Mouse (Mus musculus) splenic B cell, adult 2 months (primary cell): ENCODE data around the gene Zfp648.

Experiments
- DNase-seq: peaks from one replicate; pipeline ENCODE4 v3.0.0-alpha.2; 2011; ENCODE audit warnings: low read depth, low spot score
- H3K27me3 ChIP-seq: 2 replicates; pipeline ENCODE4 v1.6.1; 2012; ENCODE audit warnings: mild to moderate bottlenecking, low read length, moderate library complexity, mixed read lengths; ENCODE audit not compliant: control insufficient read depth, poor library complexity, insufficient read depth, severe bottlenecking
- H3K36me3 ChIP-seq: 2 replicates; pipeline ENCODE4 v1.6.1; 2012; ENCODE audit warnings: mild to moderate bottlenecking, low read length, moderate library complexity, mixed read lengths; ENCODE audit not compliant: control insufficient read depth, poor library complexity, insufficient read depth, severe bottlenecking

The Zfp648 gene

GRCm38 (mm10) chr1:154189842-154190530 lies 11.0 kb upstream of the Zfp648 start:
- H3K27me3 ChIP-seq, result no peaks in the 10 kb centered on the region
- H3K36me3 ChIP-seq, result no peaks in the 10 kb centered on the region
- DNase-seq, result no peak

GRCm38 (mm10) chr1:154198896-154199295 lies 2.1 kb upstream of the Zfp648 start:
- Histone ChIP-seq H3K36me3 (no peaks in the 10 kb centered on the region), H3K27me3 (no peaks in the 10 kb centered on the region; the same call in 1 of the 2 replicates)

GRCm38 (mm10) chr1:154202580-154202979 lies 1.6 kb downstream of the Zfp648 start:
- no peaks in the 10 kb centered on the region for H3K36me3 ChIP-seq
- no peaks in the 10 kb centered on the region; the same call in 1 of the 2 replicates for H3K27me3 ChIP-seq
- no peak for DNase-seq

More at GRCm38 (mm10) chr1:154198896-154199295, 2.1 kb upstream of the Zfp648 start:
- DNase-seq, result no peak

DNA sequence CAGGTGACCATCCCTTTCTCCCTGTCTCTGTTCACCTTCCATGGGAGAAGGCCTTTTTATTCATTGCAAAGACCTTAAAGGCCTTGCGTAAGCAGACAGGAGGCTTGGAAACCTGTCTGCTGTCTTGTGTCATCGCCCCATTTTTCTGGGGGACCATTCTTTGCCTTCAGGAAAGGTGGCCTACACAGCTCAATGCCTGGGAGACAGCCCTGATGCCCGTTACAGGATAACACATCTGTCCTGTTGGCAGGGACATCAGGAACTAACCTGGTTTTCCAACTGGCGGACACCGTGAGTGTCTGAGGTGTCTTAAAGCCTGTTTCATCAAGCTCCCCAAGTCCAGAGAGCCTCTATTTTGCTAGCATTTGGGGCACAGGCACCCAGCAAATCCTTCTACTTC lies 2.4 kb downstream of the Zfp648 start:
- H3K27me3 ChIP-seq, result no peaks in the 10 kb centered on the region
- DNase-seq, result no peak
- no peaks in the 10 kb centered on the region for H3K36me3 ChIP-seq

DNA sequence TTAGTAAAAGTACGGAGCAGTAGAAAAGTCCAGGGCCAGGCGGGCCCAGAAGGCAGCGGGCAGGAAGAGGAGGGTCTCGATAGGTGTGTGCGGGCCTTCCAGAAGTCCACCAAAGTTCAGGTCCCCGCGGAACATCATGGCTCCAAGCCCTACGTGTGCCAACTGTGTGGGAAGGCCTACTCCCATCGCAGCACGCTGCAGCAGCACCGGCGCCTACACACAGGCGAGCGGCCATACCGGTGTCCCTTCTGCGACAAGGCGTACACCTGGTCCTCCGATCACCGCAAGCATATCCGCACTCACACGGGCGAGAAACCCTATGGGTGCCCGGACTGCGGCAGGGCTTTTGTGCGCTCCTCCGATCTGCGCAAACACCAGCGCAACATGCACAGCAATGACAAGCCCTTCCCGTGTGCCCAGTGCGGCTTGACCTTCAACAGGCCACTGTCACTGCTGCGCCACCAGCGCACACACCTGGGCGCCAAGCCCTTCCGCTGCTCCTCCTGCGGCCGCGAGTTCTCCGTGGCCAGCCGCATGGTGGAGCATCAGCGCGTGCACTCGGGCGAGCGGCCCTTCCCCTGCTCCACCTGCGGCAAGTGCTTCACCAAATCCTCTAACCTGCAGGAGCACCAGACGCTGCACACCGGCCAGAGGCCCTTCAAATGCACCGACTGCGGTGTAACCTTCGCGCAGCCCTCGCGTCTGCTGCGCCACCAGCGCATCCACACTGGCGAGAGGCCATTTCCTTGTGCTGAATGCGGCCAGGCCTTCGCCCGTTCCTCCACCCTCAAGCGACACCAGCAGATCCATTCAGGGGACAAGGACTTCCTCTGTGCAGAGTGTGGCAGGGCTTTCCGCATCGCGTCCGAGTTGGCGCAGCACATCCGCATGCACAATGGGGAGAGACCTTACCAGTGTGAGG lies 3.9 kb downstream of the Zfp648 start:
- no peaks in the 10 kb centered on the region for H3K36me3 ChIP-seq
- DNase-seq, result no peak
- no peaks in the 10 kb centered on the region for H3K27me3 ChIP-seq

- DNase-seq, result no peak
- no peaks in the 10 kb centered on the region for H3K27me3 ChIP-seq
Observed at GRCm38 (mm10) chr1:154219991-154220390, 19.0 kb downstream of the Zfp648 start.

GRCm38 (mm10) chr1:154220566-154220965 lies 19.6 kb downstream of the Zfp648 start:
- no peaks in the 10 kb centered on the region for H3K36me3 ChIP-seq
- no peaks in the 10 kb centered on the region for H3K27me3 ChIP-seq
- DNase-seq, result no peak

More at GRCm38 (mm10) chr1:154219991-154220390, 19.0 kb downstream of the Zfp648 start:
- H3K36me3 ChIP-seq, result no peaks in the 10 kb centered on the region

- H3K27me3 ChIP-seq, result no peaks in the 10 kb centered on the region
- H3K36me3 ChIP-seq, result no peaks in the 10 kb centered on the region
- DNase-seq, result no peak
Observed at GRCm38 (mm10) chr1:154223807-154224207, 22.8 kb downstream of the Zfp648 start.

DNA sequence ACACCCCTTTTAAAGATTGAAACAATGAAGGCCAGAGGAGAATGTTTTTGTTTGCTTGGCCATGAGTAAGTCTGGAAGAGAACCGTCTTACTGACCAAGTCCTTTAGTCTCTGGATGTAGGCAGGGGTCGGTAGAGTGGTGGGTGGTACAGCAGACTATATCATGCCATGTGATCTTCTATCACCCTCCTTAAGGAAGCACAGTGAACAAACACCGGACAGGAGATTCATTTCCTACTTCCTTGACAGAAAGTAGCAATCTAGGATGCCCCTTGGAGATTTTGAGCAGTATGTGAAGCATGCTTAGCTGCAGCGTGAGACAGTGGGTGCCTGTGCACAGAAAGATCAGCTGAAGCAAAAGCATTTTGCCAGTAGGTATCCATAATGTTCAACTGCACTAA lies 31.6 kb downstream of the Zfp648 start:
- Histone ChIP-seq H3K27me3 (no peaks in the 10 kb centered on the region), H3K36me3 (no peaks in the 10 kb centered on the region)
- DNase-seq, result no peak

- H3K27me3 ChIP-seq, result no peaks in the 10 kb centered on the region
- no peak for DNase-seq
- no peaks in the 10 kb centered on the region for H3K36me3 ChIP-seq
Observed at GRCm38 (mm10) chr1:154233033-154233432, 32.0 kb downstream of the Zfp648 start.

DNA sequence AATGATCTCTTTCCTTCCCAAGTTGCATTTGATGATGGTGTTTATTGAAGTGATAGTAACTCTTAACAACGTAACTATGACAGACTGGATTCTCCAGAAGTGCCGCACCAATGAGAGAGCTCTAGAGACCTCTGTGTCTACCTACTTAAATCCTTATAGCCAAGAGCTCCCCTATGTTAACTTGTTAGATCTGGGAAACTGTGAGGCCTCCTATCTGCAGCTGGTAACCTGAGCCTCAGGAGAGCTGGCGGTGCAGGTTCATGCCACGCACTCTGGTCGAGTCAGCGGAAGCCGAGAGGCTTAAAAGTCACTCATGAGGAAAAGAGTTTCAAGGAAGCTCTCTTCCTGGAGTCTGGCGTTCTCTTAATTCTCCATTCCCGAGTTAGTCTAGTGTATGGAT lies 33.8 kb downstream of the Zfp648 start:
- H3K27me3 ChIP-seq, result no peaks in the 10 kb centered on the region
- no peaks in the 10 kb centered on the region for H3K36me3 ChIP-seq
- no peak for DNase-seq

DNA sequence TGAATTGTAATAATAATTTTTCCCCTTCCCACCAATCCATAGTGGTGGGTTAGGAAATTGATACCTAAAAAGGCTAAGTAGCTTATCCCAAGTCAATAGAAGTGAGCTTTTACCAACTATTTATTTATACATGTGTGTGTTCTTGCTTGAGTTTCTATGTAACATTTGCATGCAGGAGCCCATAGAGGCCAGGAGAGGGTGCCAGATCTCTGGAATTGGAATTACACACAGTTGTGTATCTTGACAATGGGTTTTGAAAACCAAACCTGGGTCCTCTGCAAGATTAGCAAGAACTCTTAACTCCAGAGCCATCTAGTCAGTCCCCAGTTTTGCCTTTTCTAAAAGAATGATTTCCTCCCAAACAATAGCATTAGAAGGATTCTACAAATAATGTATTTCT lies 37.9 kb downstream of the Zfp648 start:
- DNase-seq, result peak; percentile 6

DNA sequence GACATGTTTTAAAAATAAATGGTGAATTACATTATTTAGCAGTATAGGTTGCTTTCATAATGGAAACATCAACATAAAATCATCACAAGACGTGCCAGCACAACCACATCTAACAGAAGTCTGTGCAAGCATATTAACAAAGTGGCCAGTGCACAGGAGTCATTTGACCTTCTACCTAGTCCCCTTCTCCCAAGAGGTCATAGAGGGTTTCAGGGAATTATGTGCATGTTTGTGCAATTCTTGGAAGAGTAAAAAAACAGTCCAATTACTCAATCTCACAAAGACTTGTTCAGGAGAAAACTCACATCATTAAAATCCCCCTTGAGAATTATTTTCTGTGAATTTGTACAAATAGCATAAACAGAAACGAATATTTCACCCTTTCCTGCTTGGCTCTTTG lies 50.2 kb downstream of the Zfp648 start:
- no peak for DNase-seq
- H3K36me3 ChIP-seq, result no peaks in the 10 kb centered on the region

More for the DNA sequence above, 37.9 kb downstream of the Zfp648 start:
- Histone ChIP-seq H3K36me3 (no peaks in the 10 kb centered on the region), H3K27me3 (no peaks in the 10 kb centered on the region)

DNA sequence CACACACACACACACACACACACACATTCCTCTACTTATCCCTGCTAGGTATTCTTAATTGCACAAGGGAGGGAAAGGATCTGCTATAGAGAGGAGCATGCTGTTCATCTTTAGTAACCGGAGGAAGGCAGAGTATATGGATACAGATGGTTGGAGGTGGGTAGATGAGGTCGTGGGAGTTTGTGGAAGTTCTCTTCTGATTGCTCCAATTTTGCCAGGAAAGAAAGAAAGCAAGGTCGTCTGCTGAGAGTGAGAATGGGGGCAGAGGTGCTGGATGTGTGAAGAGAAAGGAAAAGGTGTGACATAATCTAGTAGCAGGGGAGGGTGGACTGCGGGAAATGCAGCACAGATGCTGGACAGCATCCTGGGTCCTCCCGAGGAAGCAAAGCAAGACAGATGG lies 51.8 kb downstream of the Zfp648 start:
- no peaks in the 10 kb centered on the region for H3K36me3 ChIP-seq
- no peaks in the 10 kb centered on the region for H3K27me3 ChIP-seq
- no peak for DNase-seq

More for the DNA sequence above, 50.2 kb downstream of the Zfp648 start:
- H3K27me3 ChIP-seq, result no peaks in the 10 kb centered on the region
